27 mouse cellular contexts compared by ENCODE assay signal in the genomic region with DNA sequence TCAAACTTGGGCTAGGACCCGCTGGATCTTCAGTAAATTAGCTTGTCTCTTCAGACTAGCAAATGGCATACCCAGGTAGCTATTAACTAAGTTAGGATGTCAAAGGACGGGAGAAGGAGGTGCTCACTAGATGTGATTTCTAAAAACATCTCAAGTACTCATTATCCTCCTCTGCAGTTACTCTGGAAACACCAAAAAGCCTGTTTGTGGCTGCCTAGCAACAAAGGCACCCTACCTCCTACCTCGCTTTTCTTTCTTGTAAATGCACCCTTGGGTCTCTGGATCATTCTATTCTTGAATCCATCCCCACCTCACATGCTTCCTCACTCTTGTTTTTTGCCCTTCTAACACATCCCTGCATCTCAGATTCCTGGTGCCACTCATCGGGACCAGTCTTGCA. TPM values are rescaled to one million over a fixed set of nuclear protein-coding genes. Genes with fewer than 3 reads are reported as not detected.
DNase-seq lines count a peak whose midpoint lies in the region; ATAC-seq and TF ChIP-seq lines count a peak whose summit lies in the region.
"Had no signal": no experiment of that assay in that cellular context is flagged by ENCODE, and none has a peak within 500 bp of the region (broad histone marks: within the 10 kb centered on the region; RNA-seq: fewer than 3 reads in every experiment).

No protein-coding gene starts in this region.

- H3K9ac ChIP-seq in midbrain, postnatal 0 days (replicated peaks; ENCODE audit: low read length, poor library complexity, severe bottlenecking): no peak overlapping the region
- no peak overlapping the region for H3K9ac ChIP-seq in midbrain, embryonic 14.5 days (replicated peaks; ENCODE audit: low read length)
- H3K9ac ChIP-seq: embryonic facial prominence, embryonic 13.5 days; heart, embryonic 15.5 days; hindbrain, embryonic 13.5 days had no signal

- no peak overlapping the region for H3K4me2 ChIP-seq in midbrain, postnatal 0 days (ENCODE audit: low read depth, low read length, poor library complexity, severe bottlenecking)
- H3K4me2 ChIP-seq in midbrain, embryonic 14.5 days (ENCODE audit: low read length): no peak overlapping the region
- H3K4me2 ChIP-seq: embryonic facial prominence, embryonic 13.5 days; heart, embryonic 11.5 days; heart, embryonic 15.5 days; hindbrain, embryonic 13.5 days had no signal

- no peaks in the 10 kb centered on the region for H3K9me3 ChIP-seq in midbrain, postnatal 0 days (ENCODE audit: low read length)
- no peaks in the 10 kb centered on the region for H3K9me3 ChIP-seq in midbrain, embryonic 14.5 days (ENCODE audit: control insufficient read depth, low read length)
- H3K9me3 ChIP-seq: embryonic facial prominence, embryonic 13.5 days; G1E; heart, embryonic 15.5 days; hindbrain, embryonic 13.5 days had no signal

- no peak for ATAC-seq in midbrain, postnatal 0 days (ENCODE audit: low FRiP score)
- no peak for ATAC-seq in midbrain, embryonic 14.5 days (ENCODE audit: low FRiP score, low TSS enrichment)
- no peak for ATAC-seq in erythroid progenitor cell, adult 5-6 weeks (replicated peaks; ENCODE audit: low FRiP score, poor library complexity, severe bottlenecking)
- ATAC-seq: CD4-positive, CD25-positive, alpha-beta regulatory T cell, adult 4 months; forebrain, embryonic 14.5 days; hindbrain, postnatal 0 days had no signal

- H3K4me1 ChIP-seq in midbrain, postnatal 0 days (ENCODE audit: insufficient read depth, low read length): no peaks in the 10 kb centered on the region
- no peaks in the 10 kb centered on the region for H3K4me1 ChIP-seq in midbrain, embryonic 14.5 days (ENCODE audit: control insufficient read depth, insufficient read depth, low read length)
- H3K4me1 ChIP-seq in cortical plate, adult 2 months (ENCODE audit: control insufficient read depth, insufficient read depth, low read length): no peaks in the 10 kb centered on the region
- H3K4me1 ChIP-seq: embryonic facial prominence, embryonic 13.5 days; heart, embryonic 15.5 days; hindbrain, embryonic 13.5 days had no signal

- TF ChIP-seq CTCF in layer of hippocampus, adult 2 months (conservative IDR thresholded peaks at IDR 0.05): no peak
- no peak for TF ChIP-seq CTCF in midbrain, postnatal 0 days (IDR thresholded peaks at IDR 0.05)
- TF ChIP-seq CTCF in cortical plate, adult 2 months (IDR thresholded peaks at IDR 0.05; ENCODE audit: extremely low read depth, insufficient read depth, low read length): no peak

- no peak for DNase-seq in layer of hippocampus, adult 2 months (ENCODE audit: low spot score in 2 of 2)
- no peak for DNase-seq in layer of hippocampus, adult 11-12 months (ENCODE audit: low spot score)
- peak; percentile 12 for DNase-seq in midbrain, postnatal 0 days (ENCODE audit: low spot score)
- DNase-seq in midbrain, embryonic 14.5 days: no peak
- DNase-seq in left cerebral cortex, postnatal 25 days (ENCODE audit: low spot score in 2 of 2): peak; percentile 37 to 61
- no peak for DNase-seq in gastrocnemius, postnatal 14 days
- DNase-seq: adrenal gland, adult 8-10 months; adrenal gland, postnatal 36 days; cerebellum, adult 11 months; cerebellum, adult 8-10 months; cerebellum, postnatal 14 days; heart, adult 2 months; heart, postnatal 14 days had no signal

- no peaks in the 10 kb centered on the region for H3K36me3 ChIP-seq in midbrain, postnatal 0 days (ENCODE audit: insufficient read depth, low read length)
- H3K36me3 ChIP-seq in midbrain, embryonic 14.5 days (ENCODE audit: control insufficient read depth, insufficient read depth, low read length): no peaks in the 10 kb centered on the region
- H3K36me3 ChIP-seq: embryonic facial prominence, embryonic 13.5 days; G1E; heart, embryonic 15.5 days; hindbrain, embryonic 13.5 days had no signal

- no peak for TF ChIP-seq POLR2A in cortical plate, adult 2 months (IDR thresholded peaks at IDR 0.05; ENCODE audit: extremely low read depth, insufficient read depth, low read length)

- WGBS in midbrain, postnatal 0 days: 54% methylated on average over 4 of the region's 4 CpGs
- 57% methylated on average over 4 of the region's 4 CpGs for WGBS in midbrain, embryonic 14.5 days

- H3K27me3 ChIP-seq in midbrain, postnatal 0 days (ENCODE audit: insufficient read depth, low read length): no peaks in the 10 kb centered on the region
- no peaks in the 10 kb centered on the region for H3K27me3 ChIP-seq in midbrain, embryonic 14.5 days (ENCODE audit: control insufficient read depth, insufficient read depth, low read length)
- H3K27me3 ChIP-seq: embryonic facial prominence, embryonic 13.5 days; heart, embryonic 15.5 days; hindbrain, embryonic 13.5 days had no signal

- intact Hi-C loops in left cerebral cortex, postnatal 25 days (cut with DNase I): no loop called here
- intact Hi-C loops in gastrocnemius, postnatal 14 days (cut with DNase I; ENCODE audit: low total_unique reads): no loop called here

- H3K4me3 ChIP-seq in layer of hippocampus, adult 2 months: no peak overlapping the region
- H3K4me3 ChIP-seq in midbrain, postnatal 0 days (ENCODE audit: low read depth, low read length): no peak overlapping the region
- H3K4me3 ChIP-seq in midbrain, embryonic 14.5 days (replicated peaks; ENCODE audit: low read depth, low read length): no peak overlapping the region
- no peak overlapping the region for H3K4me3 ChIP-seq in cortical plate, adult 2 months (ENCODE audit: insufficient read depth, low read length)
- H3K4me3 ChIP-seq: embryonic facial prominence, embryonic 13.5 days; heart, adult 2 months; heart, embryonic 15.5 days; hindbrain, embryonic 13.5 days had no signal

- peak overlapping the region; percentile 68 for H3K27ac ChIP-seq in layer of hippocampus, adult 2 months
- H3K27ac ChIP-seq in midbrain, postnatal 0 days (ENCODE audit: low read depth, low read length): no peak overlapping the region
- H3K27ac ChIP-seq in midbrain, embryonic 14.5 days (replicated peaks; ENCODE audit: low read depth, low read length): no peak overlapping the region
- 0 out of 2 replicates have a peak overlapping the region, but pooled peaks have one; percentile 10 for H3K27ac ChIP-seq in cortical plate, adult 2 months (ENCODE audit: insufficient read depth, low read length)
- H3K27ac ChIP-seq: embryonic facial prominence, embryonic 13.5 days; heart, adult 2 months; heart, embryonic 15.5 days; hindbrain, embryonic 13.5 days; hindbrain, postnatal 0 days had no signal

RNA-seq across cellular contexts. Expression of a gene that starts 5.1 kb away (rescaled TPM):
- total RNA-seq in layer of hippocampus, adult 2 months (2021): under 1 TPM; 0.22 to 0.31 TPM
- not detected in 2 replicates for total RNA-seq in midbrain, postnatal 0 days (2014; rRNA removed)
- not detected in 2 replicates for polyA plus RNA-seq in midbrain, postnatal 0 days (2015; fragmentation: Nextera tagmentation; extraction: Ambion mirVana)
- polyA plus RNA-seq in midbrain, embryonic 14.5 days (2014; fragmentation: Nextera tagmentation; extraction: Ambion mirVana): not detected in 2 replicates
- polyA plus RNA-seq in cortical plate, adult 2 months (2012; rRNA removed): not detected in 2 replicates
- total RNA-seq in left cerebral cortex, postnatal 25 days (2021): not detected
- total RNA-seq in erythroid progenitor cell, adult 5-6 weeks (2015; ENCODE audit: low replicate concordance): not detected in 2 replicates
- total RNA-seq in erythroid progenitor cell, adult 5-6 weeks (2017; ENCODE audit: low replicate concordance): not detected in 2 replicates
- not detected for total RNA-seq in gastrocnemius, postnatal 14 days (2021)
- total RNA-seq: adrenal gland, adult 8-10 months; adrenal gland, postnatal 36 days; common myeloid progenitor, adult 5-6 weeks; gastrocnemius, adult 8-10 months; heart, adult 2 months; heart, postnatal 14 days; hematopoietic stem cell, adult 5-6 weeks; hindbrain, postnatal 0 days had no signal
- polyA plus RNA-seq: brain, embryonic 14.5 days; CD4-positive, CD25-positive, alpha-beta regulatory T cell, adult 4 months; embryonic facial prominence, embryonic 13.5 days; forebrain, embryonic 14.5 days; G1E; heart, embryonic 11.5 days; heart, embryonic 15.5 days; hindbrain, embryonic 13.5 days; hindbrain, postnatal 0 days had no signal

Comparison
In these comparisons a context has a peak if more than half of its experiments do, and no peak if none do; other contexts are left out.
1. DNase-seq: peak in midbrain, postnatal 0 days (single experiment) and left cerebral cortex, postnatal 25 days (2 of 2); none in layer of hippocampus, adult 2 months (0 of 2), layer of hippocampus, adult 11-12 months (single experiment), midbrain, embryonic 14.5 days (single experiment) and gastrocnemius, postnatal 14 days (single experiment).
2. H3K27ac ChIP-seq: peak in layer of hippocampus, adult 2 months (single experiment) and cortical plate, adult 2 months (single experiment); none in midbrain, postnatal 0 days (single experiment) and midbrain, embryonic 14.5 days (single experiment).